Mouse (Mus musculus): ENCODE measurements around the gene Mtmr2.

- TF ChIP-seq ZNF384 (IDR thresholded peaks at IDR 0.05; ENCODE audit: low read depth, low read length), result no peak
- TF ChIP-seq ZC3H11A (IDR thresholded peaks at IDR 0.05; ENCODE audit: borderline replicate concordance, low read depth, low read length), result no peak
- no peak for TF ChIP-seq CHD2 (IDR thresholded peaks at IDR 0.05; ENCODE audit: low read depth, low read length)
These were observed 4.3 kb downstream of the Mtmr2 start for GRCm38 (mm10) chr9:13752543-13752942.

All from ES-E14 (cell line).